Mouse (Mus musculus) embryonic facial prominence, embryonic 14.5 days (tissue): Measurements from ENCODE around the gene Zfp40. TPM values are rescaled to one million over a fixed set of nuclear protein-coding genes. Genes with fewer than 3 reads are reported as not detected.
A peak's percentile ranks its signal among the peaks of the same experiment; 100 is the strongest.
"Not testable (repeated sequence)": the region's sequence is repeated elsewhere in the genome, so short reads cannot be mapped to it uniquely, and the experiment has no call there.

Source experiments
- ATAC-seq: fragments of 200-750 bp; cut with Nextera tagmentation; 2 replicates; pipeline ENCODE4 v1.8.0; 2017; ENCODE audit warnings: low read depth, moderate number of reproducible peaks, moderate TSS enrichment
- DNase-seq: peaks from one replicate; pipeline ENCODE4 v3.0.0-alpha.2; 2015; ENCODE audit warnings: low spot score
- H3K27ac ChIP-seq: fragments of 300-500 bp; sonication (generic); replicated peaks from 2 replicates; pipeline ENCODE4 v1.5.1; 2014; ENCODE audit warnings: low read depth, mild to moderate bottlenecking, low read length, moderate library complexity
- H3K27me3 ChIP-seq: fragments of 300-500 bp; sonication (generic); replicated peaks from 2 replicates; pipeline ENCODE4 v1.6.1; 2014; ENCODE audit warnings: low read length; ENCODE audit not compliant: control insufficient read depth, insufficient read depth
- H3K36me3 ChIP-seq: fragments of 300-500 bp; sonication (generic); 2 replicates; pipeline ENCODE4 v1.6.1; 2014; ENCODE audit warnings: low read length, mixed read lengths; ENCODE audit not compliant: control insufficient read depth, insufficient read depth
- H3K4me1 ChIP-seq: fragments of 300-500 bp; sonication (generic); 2 replicates; pipeline ENCODE4 v1.6.1; 2014; ENCODE audit warnings: antibody characterized with exemption, low read length; ENCODE audit not compliant: control insufficient read depth, insufficient read depth
- H3K4me2 ChIP-seq: fragments of 300-500 bp; sonication (generic); 2 replicates; pipeline ENCODE4 v1.6.1; 2014; ENCODE audit warnings: low read depth, mild to moderate bottlenecking, low read length, moderate library complexity, mixed read lengths
- H3K4me3 ChIP-seq: fragments of 300-500 bp; sonication (generic); 2 replicates; pipeline ENCODE4 v1.5.1; 2014; ENCODE audit warnings: low read depth, mild to moderate bottlenecking, low read length
- H3K9ac ChIP-seq: fragments of 300-500 bp; sonication (generic); 2 replicates; pipeline ENCODE4 v1.6.1; 2014; ENCODE audit warnings: low read depth, mild to moderate bottlenecking, low read length, moderate library complexity, mixed read lengths
- H3K9me3 ChIP-seq: fragments of 300-500 bp; sonication (generic); 2 replicates; pipeline ENCODE4 v1.6.1; 2016; ENCODE audit warnings: low read length; ENCODE audit not compliant: control insufficient read depth
- WGBS: fragments of 180-500 bp; shearing (Covaris S2); extraction: QIAGEN DNeasy Blood & Tissue Kit; methylation state at CpG from one replicate; pipeline ENCODE4 v1.1.7; 2014; 5-methylcytosine and 5-hydroxymethylcytosine counted together
- polyA plus RNA-seq: library from polyadenylated mRNA; unstranded; fragments of >200 nt; fragmentation: Nextera tagmentation; extraction: Ambion mirVana; gene quantifications from 2 replicates; pipeline ENCODE4 v1.2.1, GENCODE M21; 2014

The Zfp40 gene
- 13.0 and 13.2 TPM in 2 replicates for polyA plus RNA-seq

DNA sequence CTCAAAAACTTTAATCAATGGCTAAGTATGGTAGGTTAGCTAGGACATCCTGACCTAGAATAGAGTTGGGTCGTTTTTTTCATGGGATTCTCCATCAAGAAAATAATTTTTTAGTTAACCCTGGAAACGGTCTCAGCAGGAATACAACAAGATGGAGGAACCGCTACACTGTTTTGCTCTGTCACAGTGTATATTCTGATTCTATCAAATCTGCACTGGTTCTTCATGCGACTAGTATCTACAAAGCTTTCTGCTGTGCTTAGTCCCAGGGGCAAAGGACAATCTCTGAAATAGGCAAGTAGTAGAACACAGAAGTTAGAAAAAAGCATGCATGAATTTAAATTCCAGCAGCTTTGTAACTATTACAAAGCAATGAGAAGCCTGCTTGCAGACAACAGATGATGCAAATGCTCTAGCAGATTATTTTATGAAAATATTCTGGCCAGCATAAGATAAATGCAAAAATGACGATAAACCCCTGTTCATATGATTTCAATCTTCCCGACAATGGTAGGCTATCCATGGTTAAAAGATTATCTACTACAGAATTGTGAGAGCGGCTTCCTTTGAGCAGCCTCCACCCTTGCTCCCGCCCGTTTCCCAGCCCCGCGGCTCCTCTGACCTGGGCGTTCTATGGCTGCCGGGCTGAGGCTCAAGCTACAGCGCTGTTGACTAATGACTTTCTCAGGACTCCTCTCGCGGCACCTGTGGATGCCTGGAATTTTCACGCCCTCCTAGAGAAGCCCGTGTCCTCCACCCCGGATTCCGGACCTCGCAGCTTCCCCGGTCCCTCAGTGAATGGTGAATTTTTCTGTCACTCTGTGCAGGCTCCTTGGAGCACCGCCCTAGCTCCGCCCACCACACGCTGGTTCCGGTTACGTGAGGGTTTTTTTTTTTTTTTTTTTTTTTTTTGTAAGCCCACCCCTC lies at the start of gene Zfp40:
Gene Zfp40 (minus strand): TSS at position 800 of the 927 bp plus-strand sequence.
- Histone ChIP-seq H3K36me3 (peaks cover 8% of the 10 kb centered on the region; the same call in 1 of the 2 replicates), H3K4me2 (peak within 1 kb of the TSS; percentile 74), H3K9me3 (no peaks in the 10 kb centered on the region), H3K27ac (peak within 1 kb of the TSS; percentile 76), H3K27me3 (no peaks in the 10 kb centered on the region), H3K9ac (peak within 1 kb of the TSS; percentile 75), H3K4me1 (peaks cover 4% of the 10 kb centered on the region; the same call in 1 of the 2 replicates), H3K4me3 (peak within 1 kb of the TSS; percentile 78)
- DNase-seq (peak; percentile 97), ATAC-seq (peak; percentile 100)
- WGBS, result 2% methylated on average over 27 of the region's 27 CpGs

DNA sequence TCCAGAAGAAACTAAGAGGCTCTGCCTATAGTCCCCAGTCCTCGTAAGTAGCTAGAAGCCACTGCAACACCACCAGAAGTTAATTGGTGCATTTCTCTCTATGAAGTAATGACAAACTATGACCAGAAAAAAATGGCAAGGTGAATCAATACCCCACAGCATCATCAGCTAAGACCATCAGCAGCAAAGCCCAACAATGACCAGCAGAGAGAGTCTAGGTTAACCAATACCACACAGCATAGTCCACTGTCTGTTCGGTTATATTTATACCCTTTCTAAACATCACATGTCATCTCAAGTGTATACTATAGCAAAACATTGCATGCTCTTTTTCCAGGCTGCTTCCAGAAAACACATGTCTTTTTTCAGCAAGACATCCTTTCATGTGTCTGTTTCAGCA lies 25.3 kb upstream of the Zfp40 start:
- no peaks in the 10 kb centered on the region for H3K36me3 ChIP-seq
- DNase-seq (no peak), ATAC-seq (no peak)
- WGBS, result 87% methylated on average over 2 of the region's 2 CpGs
- H3K9me3 ChIP-seq, result no peaks in the 10 kb centered on the region
- no peak overlapping the region for H3K27ac ChIP-seq
- H3K9ac ChIP-seq, result no peak overlapping the region
- no peak overlapping the region for H3K4me2 ChIP-seq
- no peaks in the 10 kb centered on the region for H3K4me1 ChIP-seq
- H3K27me3 ChIP-seq, result no peaks in the 10 kb centered on the region
- H3K4me3 ChIP-seq, result no peak overlapping the region

DNA sequence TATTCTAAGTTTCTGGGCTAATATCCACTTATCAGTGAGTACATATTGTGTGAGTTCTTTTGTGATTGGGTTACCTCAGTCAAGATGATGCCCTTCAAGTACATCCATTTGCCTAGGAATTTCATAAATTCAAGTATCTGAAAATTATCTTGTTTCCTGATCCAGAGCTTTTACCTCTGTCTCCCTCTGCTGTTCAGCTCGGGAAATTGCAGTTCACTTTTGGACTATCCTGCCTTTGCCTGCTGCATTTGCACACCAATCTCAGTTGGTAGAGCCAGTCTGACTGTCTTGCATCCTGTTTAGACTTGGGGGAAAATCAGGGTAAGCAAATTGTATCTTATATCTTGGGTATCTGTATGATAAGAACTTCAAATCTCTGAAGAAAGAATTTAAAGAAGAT lies 6.8 kb upstream of the Zfp40 start:
- 15% methylated on average over 1 of the region's 1 CpGs for WGBS
- H3K36me3 ChIP-seq, H3K9ac ChIP-seq, H3K27ac ChIP-seq, H3K4me2 ChIP-seq, H3K4me3 ChIP-seq, H3K9me3 ChIP-seq, ATAC-seq, H3K27me3 ChIP-seq, H3K4me1 ChIP-seq: not testable (repeated sequence)
- peak; percentile 7 for DNase-seq

DNA sequence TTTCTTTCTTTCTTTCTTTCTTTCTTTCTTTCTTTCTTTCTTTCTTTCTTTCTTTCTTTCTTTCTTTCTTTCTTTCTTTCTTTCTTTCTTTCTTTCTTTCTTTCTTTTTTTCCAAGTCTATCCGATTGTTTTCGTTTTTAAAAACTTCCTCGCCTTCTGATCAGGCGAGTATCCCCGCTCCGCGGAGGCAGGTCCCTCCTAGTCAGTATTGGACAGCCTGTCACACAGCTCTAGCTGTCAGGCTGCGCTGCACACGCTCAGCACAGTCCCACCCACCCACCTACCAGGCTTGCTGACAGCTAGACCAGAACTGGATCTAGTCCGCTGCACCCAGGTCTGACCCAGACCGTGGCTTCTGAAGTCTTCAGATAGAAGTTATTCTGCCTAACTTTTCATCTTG lies 389 bp upstream of the Zfp40 start:
- under 1% methylated on average over 11 of the region's 11 CpGs for WGBS
- peak overlapping the region; percentile 78 for H3K4me3 ChIP-seq

DNA sequence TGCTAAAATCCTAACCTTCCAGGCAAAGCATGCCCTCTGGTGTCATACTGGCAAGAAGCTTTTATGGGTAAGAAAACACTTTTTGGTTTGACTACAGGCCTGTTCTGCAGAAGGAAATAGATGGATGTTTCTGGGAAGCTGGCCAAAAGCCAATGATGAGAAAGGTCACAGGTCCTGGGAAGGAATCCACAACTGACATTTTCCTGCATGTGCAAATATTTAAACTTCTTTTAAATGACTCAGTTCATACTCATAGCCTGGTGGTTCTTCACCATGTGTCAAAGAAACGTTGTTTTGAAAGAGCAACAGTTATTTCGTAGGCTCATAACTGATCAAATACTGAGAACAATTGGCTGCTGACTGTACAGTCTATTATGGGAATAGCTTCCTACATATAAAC lies 5.4 kb downstream of the Zfp40 start:
- Histone ChIP-seq H3K4me2 (no peak overlapping the region), H3K27ac (no peak overlapping the region), H3K9ac (no peak overlapping the region), H3K4me3 (no peak overlapping the region), H3K9me3 (no peaks in the 10 kb centered on the region), H3K27me3 (no peaks in the 10 kb centered on the region), H3K4me1 (peaks cover 4% of the 10 kb centered on the region; the same call in 1 of the 2 replicates), H3K36me3 (peaks cover 40% of the 10 kb centered on the region)
- WGBS, result 57% methylated on average over 2 of the region's 2 CpGs
- ATAC-seq, result no peak
- peak; percentile 2 for DNase-seq

More for the DNA sequence above, 389 bp upstream of the Zfp40 start:
- ATAC-seq (peak; percentile 94), DNase-seq (peak; percentile 66)
- H3K27me3 ChIP-seq, result no peaks in the 10 kb centered on the region
- peaks cover 4% of the 10 kb centered on the region; the same call in 1 of the 2 replicates for H3K36me3 ChIP-seq
- peaks cover 4% of the 10 kb centered on the region; the same call in 1 of the 2 replicates for H3K4me1 ChIP-seq
- 0 out of 2 replicates have a peak overlapping the region, but pooled peaks have one; percentile 52 for H3K27ac ChIP-seq
- peak overlapping the region; percentile 71 for H3K9ac ChIP-seq
- H3K4me2 ChIP-seq, result peak overlapping the region; percentile 70
- no peaks in the 10 kb centered on the region for H3K9me3 ChIP-seq

Other genes with a start within 250 kb of the Zfp40 start
- gene Vmn2r-ps130, start 132.1 kb downstream of the Zfp40 start, polyA plus RNA-seq, result not detected in 2 replicates
- gene Vmn2r114, start 119.3 kb upstream of the Zfp40 start, polyA plus RNA-seq, result not detected in 2 replicates
- gene Vmn2r115, start 150.5 kb upstream of the Zfp40 start, polyA plus RNA-seq, result not detected in 2 replicates
- not detected in 2 replicates for gene Vmn2r116, start 191.4 kb upstream of the Zfp40 start, polyA plus RNA-seq